Mouse (Mus musculus): ENCODE measurements at regions not wholly inside any gene's neighbourhood (a gene's known extent, or its start where the extent isn't known, plus 50 kb on each side); places are given as distances from the start of the nearest gene placed in this dataset.

DNA sequence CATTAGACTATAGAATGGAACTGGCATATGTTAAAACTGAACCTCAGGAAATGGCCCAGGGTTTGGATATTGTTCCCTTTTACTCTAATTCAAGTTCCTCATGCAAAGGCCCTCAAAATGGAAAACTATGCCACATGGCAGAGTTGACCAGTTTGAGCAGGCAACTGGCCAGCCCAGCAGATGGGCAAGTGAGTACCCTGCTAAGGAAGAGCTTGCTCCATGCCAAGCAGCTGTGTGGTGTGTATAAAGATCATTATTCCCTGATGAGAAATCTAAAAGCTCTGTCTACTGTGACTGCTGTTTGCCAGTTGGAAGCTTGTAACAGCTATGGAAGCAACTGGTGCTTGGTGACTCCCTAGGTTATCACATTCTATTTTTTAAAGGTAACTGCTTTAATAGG, 453.4 kb upstream of the Foxg1 start:
- ATAC-seq (ENCODE audit: insufficient read depth, low FRiP score, low TSS enrichment), result no peak
- Histone ChIP-seq H3K9me3 (ENCODE audit: control insufficient read depth, low read length) (no peaks in the 10 kb centered on the region), H3K27ac (ENCODE audit: low read depth, low read length) (no peak overlapping the region), H3K4me3 (ENCODE audit: low read depth, low read length) (no peak overlapping the region), H3K4me2 (ENCODE audit: low read depth) (no peak overlapping the region), H3K27me3 (ENCODE audit: control insufficient read depth, insufficient read depth, low read length) (no peaks in the 10 kb centered on the region), H3K36me3 (ENCODE audit: control insufficient read depth, insufficient read depth, low read length) (no peaks in the 10 kb centered on the region), H3K9ac (ENCODE audit: low read length) (no peak overlapping the region), H3K4me1 (ENCODE audit: control insufficient read depth, insufficient read depth, low read length) (no peaks in the 10 kb centered on the region)
- DNase-seq (ENCODE audit: low spot score), result no peak

DNA sequence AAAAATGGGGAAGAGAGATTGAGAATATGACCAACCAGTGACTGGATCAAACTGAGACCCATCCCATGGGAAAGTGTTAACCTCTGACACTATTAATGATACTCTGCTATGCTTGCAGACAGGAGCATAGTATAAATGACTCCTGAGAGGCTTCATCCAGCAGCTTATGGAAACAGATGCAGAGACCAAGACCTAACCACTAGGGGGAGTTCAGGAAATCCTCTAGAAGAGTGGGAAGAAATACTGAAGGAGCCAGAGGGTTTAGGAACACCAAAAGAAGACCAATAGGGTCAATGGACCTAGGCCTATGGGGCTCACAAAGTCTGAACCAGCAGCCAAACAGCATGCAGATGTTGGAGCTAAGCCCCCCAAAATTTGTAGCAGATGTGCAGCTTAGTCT, 436.0 kb upstream of the Foxg1 start:
- H3K36me3 ChIP-seq (ENCODE audit: control insufficient read depth, insufficient read depth, low read length), result no peaks in the 10 kb centered on the region
- H3K9ac ChIP-seq (ENCODE audit: low read length), result no peak overlapping the region
- DNase-seq (ENCODE audit: low spot score) (no peak), ATAC-seq (ENCODE audit: insufficient read depth, low FRiP score, low TSS enrichment) (no peak)
- H3K27ac ChIP-seq (ENCODE audit: low read depth, low read length), result no peak overlapping the region
- no peak overlapping the region for H3K4me3 ChIP-seq (ENCODE audit: low read depth, low read length)
- no peaks in the 10 kb centered on the region for H3K27me3 ChIP-seq (ENCODE audit: control insufficient read depth, insufficient read depth, low read length)
- H3K4me1 ChIP-seq (ENCODE audit: control insufficient read depth, insufficient read depth, low read length), result no peaks in the 10 kb centered on the region
- no peak overlapping the region for H3K4me2 ChIP-seq (ENCODE audit: low read depth)
- no peaks in the 10 kb centered on the region for H3K9me3 ChIP-seq (ENCODE audit: control insufficient read depth, low read length)

DNA sequence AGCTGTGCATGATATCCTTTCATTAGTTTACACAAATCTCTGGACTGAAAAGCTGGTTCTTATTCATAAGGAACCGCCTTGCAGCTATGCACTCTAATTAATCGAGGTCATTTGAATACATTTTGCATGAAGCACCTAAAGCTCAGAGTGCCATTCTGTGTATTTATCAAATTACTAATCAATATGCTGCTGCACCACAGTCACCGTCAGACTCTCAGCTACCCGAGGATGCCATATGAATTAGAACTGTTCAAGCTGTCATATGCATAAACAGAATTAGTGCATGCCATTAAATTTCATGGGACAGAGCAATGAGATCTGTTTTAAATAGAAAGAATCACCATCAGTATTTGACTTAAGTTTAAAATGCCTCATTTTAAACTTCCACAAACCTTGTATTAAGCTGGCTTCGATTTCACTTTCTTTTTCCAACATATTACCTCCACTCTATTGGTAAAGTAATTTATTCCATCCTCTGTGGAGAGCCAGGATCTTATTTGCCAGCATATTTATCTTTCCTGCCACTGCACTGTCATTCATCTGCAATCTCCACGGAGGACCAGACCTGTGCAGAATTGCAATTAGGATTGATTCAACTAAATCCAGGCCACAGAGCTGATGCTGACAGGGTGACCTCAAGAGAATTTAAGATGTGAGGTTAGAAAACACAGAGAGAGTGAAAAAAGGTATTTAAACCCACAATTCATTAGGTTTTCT, 423.0 kb upstream of the Foxg1 start:
- Histone ChIP-seq H3K9ac (ENCODE audit: low read length) (no peak overlapping the region), H3K36me3 (ENCODE audit: control insufficient read depth, insufficient read depth, low read length) (no peaks in the 10 kb centered on the region), H3K27ac (ENCODE audit: low read depth, low read length) (no peak overlapping the region), H3K4me1 (ENCODE audit: control insufficient read depth, insufficient read depth, low read length) (no peaks in the 10 kb centered on the region), H3K27me3 (ENCODE audit: control insufficient read depth, insufficient read depth, low read length) (no peaks in the 10 kb centered on the region), H3K4me2 (ENCODE audit: low read depth) (no peak overlapping the region), H3K4me3 (ENCODE audit: low read depth, low read length) (no peak overlapping the region), H3K9me3 (ENCODE audit: control insufficient read depth, low read length) (no peaks in the 10 kb centered on the region)
- ATAC-seq (ENCODE audit: insufficient read depth, low FRiP score, low TSS enrichment) (peak; percentile 71), DNase-seq (ENCODE audit: low spot score) (no peak)
- WGBS, result 60% methylated on average over 6 of the region's 6 CpGs

DNA sequence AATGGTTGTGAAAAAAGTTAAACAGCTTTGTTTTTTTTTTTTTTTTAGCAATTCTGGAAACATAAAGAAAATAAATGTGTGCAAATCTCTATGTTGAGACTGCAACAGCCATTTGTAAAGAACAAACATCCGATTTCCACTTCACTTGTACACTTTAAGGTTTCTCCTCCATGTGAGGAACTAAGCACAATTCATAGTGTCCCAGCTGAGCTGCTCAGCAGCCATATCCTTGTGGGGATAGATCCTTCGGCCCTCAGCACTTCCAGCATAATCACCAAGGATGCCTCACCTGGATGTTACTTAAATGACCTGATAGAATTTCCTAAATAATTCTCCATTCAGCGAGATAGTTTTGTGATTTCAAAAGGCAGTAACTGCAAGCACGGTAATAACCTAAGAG, 422.4 kb upstream of the Foxg1 start:
- no peak overlapping the region for H3K27ac ChIP-seq (ENCODE audit: low read depth, low read length)
- 69% methylated on average over 4 of the region's 4 CpGs for WGBS
- H3K4me3 ChIP-seq (ENCODE audit: low read depth, low read length), result no peak overlapping the region
- no peak overlapping the region for H3K4me2 ChIP-seq (ENCODE audit: low read depth)
- H3K9ac ChIP-seq (ENCODE audit: low read length), result no peak overlapping the region
- H3K9me3 ChIP-seq (ENCODE audit: control insufficient read depth, low read length), result no peaks in the 10 kb centered on the region
- no peaks in the 10 kb centered on the region for H3K36me3 ChIP-seq (ENCODE audit: control insufficient read depth, insufficient read depth, low read length)
- ATAC-seq (ENCODE audit: insufficient read depth, low FRiP score, low TSS enrichment) (no peak), DNase-seq (ENCODE audit: low spot score) (no peak)
- H3K27me3 ChIP-seq (ENCODE audit: control insufficient read depth, insufficient read depth, low read length), result no peaks in the 10 kb centered on the region
- H3K4me1 ChIP-seq (ENCODE audit: control insufficient read depth, insufficient read depth, low read length), result no peaks in the 10 kb centered on the region

DNA sequence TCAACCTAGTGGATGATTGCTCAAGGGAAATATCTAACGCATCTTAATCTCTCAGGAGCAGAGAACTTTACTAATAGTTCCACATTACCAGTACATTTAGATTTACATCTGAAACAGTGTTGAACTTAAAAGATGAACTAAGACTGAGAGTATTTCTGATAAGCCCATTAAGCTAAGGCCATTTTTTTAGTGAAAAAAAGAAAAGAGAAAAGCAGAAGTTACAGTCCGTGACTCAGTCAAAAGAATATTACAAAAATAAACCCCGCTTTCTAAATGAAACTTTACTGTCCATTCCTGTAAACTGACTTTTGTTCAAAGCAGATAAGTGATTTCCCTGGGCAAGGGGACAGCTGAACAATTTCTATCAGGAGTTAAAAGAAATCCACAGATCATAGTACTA, 419.0 kb upstream of the Foxg1 start:
- DNase-seq (ENCODE audit: low spot score) (no peak), ATAC-seq (ENCODE audit: insufficient read depth, low FRiP score, low TSS enrichment) (no peak)
- Histone ChIP-seq H3K4me3 (ENCODE audit: low read depth, low read length) (no peak overlapping the region), H3K9me3 (ENCODE audit: control insufficient read depth, low read length) (no peaks in the 10 kb centered on the region), H3K4me2 (ENCODE audit: low read depth) (no peak overlapping the region), H3K27ac (ENCODE audit: low read depth, low read length) (no peak overlapping the region), H3K4me1 (ENCODE audit: control insufficient read depth, insufficient read depth, low read length) (no peaks in the 10 kb centered on the region), H3K27me3 (ENCODE audit: control insufficient read depth, insufficient read depth, low read length) (no peaks in the 10 kb centered on the region), H3K9ac (ENCODE audit: low read length) (no peak overlapping the region), H3K36me3 (ENCODE audit: control insufficient read depth, insufficient read depth, low read length) (no peaks in the 10 kb centered on the region)
- WGBS, result 94% methylated on average over 3 of the region's 3 CpGs
